Mouse (Mus musculus) MEL (cell line): ENCODE data around the gene Lurap1.

Experiments
- E2F4 ChIP-seq: IDR thresholded peaks from 2 replicates; pipeline ENCODE4 v1.6.1; 2011; ENCODE audit warnings: low read depth, low read length, improper control_type of control experiment, borderline replicate concordance
- JUND ChIP-seq: IDR thresholded peaks from 2 replicates; pipeline ENCODE4 v1.6.1; 2011; ENCODE audit warnings: low read depth, mild to moderate bottlenecking, improper control_type of control experiment, low read length
- POLR2A ChIP-seq, 2 experiments: IDR thresholded peaks; 2 replicates each; pipeline ENCODE4 v1.6.1; 2011 to 2012; ENCODE audit warnings: low read length in 2 of 2, mild to moderate bottlenecking in 2 of 2, control low read depth in 1 of 2, improper control_type of control experiment in 1 of 2, low read depth in 1 of 2, moderate library complexity in 1 of 2; ENCODE audit not compliant: control insufficient read depth in 1 of 2, insufficient read depth in 1 of 2, poor library complexity in 1 of 2
- SIN3A ChIP-seq: IDR thresholded peaks from 2 replicates; pipeline ENCODE4 v1.6.1; 2012; ENCODE audit warnings: low read length, improper control_type of control experiment, inconsistent platforms
- TCF12 ChIP-seq: IDR thresholded peaks from 2 replicates; pipeline ENCODE4 v1.6.1; 2014; ENCODE audit warnings: low read depth, mild to moderate bottlenecking, inconsistent platforms, low read length, improper control_type of control experiment, moderate library complexity
- UBTF ChIP-seq: IDR thresholded peaks from 2 replicates; pipeline ENCODE4 v1.6.1; 2012; ENCODE audit warnings: low read depth, mild to moderate bottlenecking, inconsistent platforms, low read length, improper control_type of control experiment, moderate library complexity, borderline replicate concordance; ENCODE audit not compliant: insufficient read depth
- ZNF384 ChIP-seq: IDR thresholded peaks from 2 replicates; pipeline ENCODE4 v1.6.1; 2012; ENCODE audit warnings: low read depth, mild to moderate bottlenecking, inconsistent platforms, low read length, improper control_type of control experiment

- peak; percentile 87 for TF ChIP-seq TCF12
- peak; percentile 57; the same call in 1 of the 2 replicates for TF ChIP-seq SIN3A
- TF ChIP-seq POLR2A (IDR thresholded peaks at IDR 0.05; ENCODE audit: control insufficient read depth in 1 of 2, insufficient read depth in 1 of 2, low read depth in 1 of 2, low read length in 2 of 2, poor library complexity in 1 of 2), result no peak
- TF ChIP-seq ZNF384, result no peak; the same call in 1 of the 2 replicates
- TF ChIP-seq JUND, result no peak
- no peak for TF ChIP-seq E2F4
- no peak for TF ChIP-seq UBTF
These were observed 25.2 kb downstream of the Lurap1 start for GRCm38 (mm10) chr4:116125803-116126386.
